Mouse (Mus musculus) R1 (cell line): ENCODE data around the gene Ankrd33.

ENCODE experiments used
- DNase-seq: peaks from one replicate; pipeline ENCODE4 v3.0.0-alpha.2; 2018; ENCODE audit warnings: low read depth, low spot score

The Ankrd33 gene

GRCm38 (mm10) chr15:101086451-101086850 is 29.1 kb upstream of the Ankrd33 start:
- no peak for DNase-seq

- no peak for DNase-seq
Measured at GRCm38 (mm10) chr15:101086956-101087355, 28.6 kb upstream of the Ankrd33 start.

- DNase-seq: peak; percentile 41
Measured at GRCm38 (mm10) chr15:101088291-101088690, 27.3 kb upstream of the Ankrd33 start.

- DNase-seq: no peak
Measured at GRCm38 (mm10) chr15:101091551-101091950, 24.0 kb upstream of the Ankrd33 start.

- peak; percentile 36 for DNase-seq
Measured at GRCm38 (mm10) chr15:101092121-101092828, 23.3 kb upstream of the Ankrd33 start.

GRCm38 (mm10) chr15:101092829-101093648 is 22.5 kb upstream of the Ankrd33 start:
- peak; percentile 93 for DNase-seq

GRCm38 (mm10) chr15:101093988-101094387 is 21.6 kb upstream of the Ankrd33 start:
- peak; percentile 42 for DNase-seq

GRCm38 (mm10) chr15:101094979-101095378 is 20.6 kb upstream of the Ankrd33 start:
- peak; percentile 42 for DNase-seq

GRCm38 (mm10) chr15:101095392-101095791 is 20.2 kb upstream of the Ankrd33 start:
- DNase-seq: no peak

- peak; percentile 49 for DNase-seq
Measured at GRCm38 (mm10) chr15:101097985-101098651, 17.4 kb upstream of the Ankrd33 start.

- no peak for DNase-seq
Measured at GRCm38 (mm10) chr15:101100996-101101395, 14.6 kb upstream of the Ankrd33 start.

- DNase-seq: no peak
Measured at GRCm38 (mm10) chr15:101103605-101104304, 11.8 kb upstream of the Ankrd33 start.

- peak; percentile 73 for DNase-seq
Measured at GRCm38 (mm10) chr15:101105496-101105994, 10.0 kb upstream of the Ankrd33 start.

GRCm38 (mm10) chr15:101106011-101106410 is 9.5 kb upstream of the Ankrd33 start:
- no peak for DNase-seq

GRCm38 (mm10) chr15:101107906-101108671 is 7.5 kb upstream of the Ankrd33 start:
- no peak for DNase-seq

- no peak for DNase-seq
Measured at GRCm38 (mm10) chr15:101113176-101113575, 2.4 kb upstream of the Ankrd33 start.

- DNase-seq: peak; percentile 43
Measured at GRCm38 (mm10) chr15:101113778-101114177, 1.8 kb upstream of the Ankrd33 start.

GRCm38 (mm10) chr15:101118399-101119125 is 3.0 kb downstream of the Ankrd33 start:
- DNase-seq: peak; percentile 78

- no peak for DNase-seq
Measured at GRCm38 (mm10) chr15:101121411-101122289, 6.1 kb downstream of the Ankrd33 start.
